Mouse (Mus musculus) MN1 (cell line): ENCODE data around the gene Mtg1.

Experiments
- DNase-seq: peaks from one replicate; pipeline ENCODE4 v3.0.0-alpha.2; 2016; ENCODE audit warnings: low spot score

The Mtg1 gene

DNA sequence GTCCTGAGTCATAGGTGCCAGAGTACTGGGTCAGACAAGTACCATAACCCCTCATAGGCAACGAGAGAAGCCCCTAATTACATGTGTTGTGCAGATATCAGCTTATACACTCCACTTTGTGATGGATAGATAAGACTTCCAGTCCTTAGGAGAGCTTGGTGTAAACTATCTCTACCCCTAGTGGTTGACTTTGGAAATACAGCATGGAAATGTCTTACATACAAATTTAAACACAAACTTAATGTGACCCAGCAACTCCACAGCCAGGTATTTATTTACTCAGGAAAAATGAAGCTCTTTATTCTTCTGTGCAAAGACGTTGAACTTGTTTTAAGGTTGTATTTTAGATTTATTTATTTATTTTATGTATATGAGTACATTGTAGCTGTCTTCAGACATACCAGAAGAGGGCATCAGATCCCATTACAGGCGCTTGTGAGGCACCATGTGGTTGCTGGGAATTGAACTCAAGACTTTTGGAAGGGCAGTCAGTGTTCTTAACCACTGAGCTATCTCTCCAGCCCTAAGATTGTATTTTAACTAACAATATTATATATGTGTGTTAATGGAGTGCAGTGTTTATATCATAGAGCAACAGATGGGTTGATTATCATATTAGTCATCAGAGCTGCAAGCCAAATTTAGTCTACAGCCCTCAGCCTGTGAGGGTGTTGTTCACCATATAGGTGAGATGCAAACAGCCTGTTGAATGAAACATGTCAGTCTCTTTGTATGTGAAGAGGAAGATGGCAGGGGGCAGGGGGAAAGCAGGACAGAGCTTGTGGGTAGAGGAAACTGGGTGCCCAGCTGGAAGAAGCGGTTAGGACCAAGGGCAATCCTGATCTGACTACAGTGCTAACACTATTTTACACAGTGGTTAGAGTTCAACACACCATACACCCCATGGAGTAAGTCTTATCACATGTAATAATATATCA lies 51.3 kb downstream of the Mtg1 start:
- peak; percentile 23 for DNase-seq

- no peak for DNase-seq
Measured at GRCm38 (mm10) chr7:140190435-140190834, 53.1 kb downstream of the Mtg1 start.

DNA sequence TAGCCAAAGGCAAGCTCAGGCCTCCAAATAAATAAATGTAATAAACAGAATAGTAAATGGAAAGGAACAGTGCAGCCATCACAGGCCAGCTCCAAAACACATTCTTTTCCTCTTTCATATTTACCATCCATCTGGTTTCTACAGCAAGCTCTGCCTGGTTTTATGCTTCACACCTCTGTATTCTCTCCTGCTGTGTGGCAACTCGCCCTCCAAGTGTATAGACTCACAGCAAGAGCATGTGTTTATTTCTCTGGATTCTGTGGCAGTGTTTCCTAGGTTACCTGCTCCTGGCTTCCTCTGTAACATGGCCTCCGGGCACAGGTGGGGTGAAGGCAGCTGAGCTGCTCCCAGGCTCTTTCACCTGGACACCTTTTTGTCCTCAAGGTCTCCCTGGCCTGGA lies 55.1 kb downstream of the Mtg1 start:
- no peak for DNase-seq

- no peak for DNase-seq
Measured at GRCm38 (mm10) chr7:140192851-140193250, 55.5 kb downstream of the Mtg1 start.

DNA sequence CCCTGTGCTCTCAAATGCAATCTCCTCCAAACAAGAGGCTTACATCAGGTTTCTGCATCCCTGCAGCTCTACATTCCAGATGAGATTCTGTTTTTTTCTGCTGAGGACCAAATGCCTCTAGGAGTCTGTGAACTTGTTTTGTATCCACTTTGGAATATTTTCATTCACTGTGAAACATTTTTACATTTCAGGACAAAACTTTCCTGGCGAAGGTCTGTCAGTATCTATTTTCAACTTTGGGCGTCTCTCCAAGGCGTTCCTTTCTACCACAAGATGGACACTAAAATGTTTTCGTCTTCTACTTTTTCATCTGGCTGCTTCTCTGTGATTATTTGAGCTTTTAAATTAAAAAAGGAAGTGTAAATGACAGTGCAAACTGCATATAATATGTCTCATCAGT lies 56.7 kb downstream of the Mtg1 start:
- no peak for DNase-seq

DNA sequence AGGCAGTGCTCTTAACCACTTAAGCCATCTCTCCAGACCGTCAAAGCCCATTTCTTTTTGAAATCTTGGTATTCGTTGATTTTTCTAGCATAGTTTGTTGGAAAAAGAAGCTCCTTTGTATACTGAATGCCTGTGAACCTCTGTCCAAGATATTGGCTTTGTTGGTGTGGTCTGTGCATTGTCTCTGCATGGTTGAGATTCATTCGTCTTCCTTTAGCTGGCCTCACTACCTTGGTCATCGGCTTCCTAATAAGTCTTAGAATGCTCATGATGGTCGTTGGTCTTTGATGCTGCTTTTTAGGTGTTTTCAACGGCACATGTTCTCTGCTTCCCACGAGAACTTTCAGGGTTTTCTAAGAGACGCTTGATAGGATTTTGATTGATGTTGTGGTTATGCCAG lies 58.6 kb downstream of the Mtg1 start:
- DNase-seq, result no peak
